Mouse (Mus musculus) spleen, adult 2 months (tissue): ENCODE results near the gene P2ry4. TPM values are rescaled to one million over a fixed set of nuclear protein-coding genes. Genes with fewer than 3 reads are reported as not detected.

Source experiments
- DNase-seq, 2 experiments: peaks; one replicate each; pipeline versions ENCODE4 v3.0.0 to v3.0.0-alpha.2; 2012 to 2021; ENCODE audit warnings: low spot score in 2 of 2, low read depth in 1 of 2
- H3K27ac ChIP-seq: fragments of 200-500 bp; 2 replicates; pipeline ENCODE4 v1.5.1; 2012; ENCODE audit warnings: low read length, inconsistent platforms; ENCODE audit not compliant: insufficient read depth
- H3K27me3 ChIP-seq: fragments of 200-500 bp; 2 replicates; pipeline ENCODE4 v1.6.1; 2012; ENCODE audit warnings: mild to moderate bottlenecking, moderate library complexity, low read length, inconsistent platforms; ENCODE audit not compliant: control insufficient read depth, insufficient read depth
- H3K36me3 ChIP-seq: fragments of 200-500 bp; 2 replicates; pipeline ENCODE4 v1.6.1; 2012; ENCODE audit warnings: mild to moderate bottlenecking, low read length, inconsistent platforms; ENCODE audit not compliant: control insufficient read depth, insufficient read depth
- H3K4me1 ChIP-seq: fragments of 200-500 bp; 2 replicates; pipeline ENCODE4 v1.6.1; 2011; ENCODE audit warnings: inconsistent platforms; ENCODE audit not compliant: control insufficient read depth, insufficient read depth, insufficient read length
- H3K4me3 ChIP-seq: fragments of 200-500 bp; 2 replicates; pipeline ENCODE4 v1.5.1; 2011; ENCODE audit warnings: mild to moderate bottlenecking, inconsistent platforms; ENCODE audit not compliant: insufficient read depth, insufficient read length; ENCODE audit errors: extremely low read depth
- CTCF ChIP-seq: fragments of 200-500 bp; IDR thresholded peaks from 2 replicates; pipeline ENCODE4 v1.5.1; 2011; ENCODE audit warnings: mild to moderate bottlenecking, inconsistent platforms; ENCODE audit not compliant: insufficient read depth, insufficient read length, insufficient replicate concordance; ENCODE audit errors: extremely low read depth
- POLR2A ChIP-seq: fragments of 200-500 bp; IDR thresholded peaks from 2 replicates; pipeline ENCODE4 v1.6.1; 2011; ENCODE audit warnings: low read depth, low read length, inconsistent platforms
- WGBS: fragments of 180-500 bp; shearing (Covaris S2); methylation state at CpG from one replicate; pipeline ENCODE4 v1.1.7; 2018; 5-methylcytosine and 5-hydroxymethylcytosine counted together
- polyA plus RNA-seq: library from polyadenylated mRNA; depleted of rRNA; stranded (reverse); fragments of >200 nt; gene quantifications from 2 replicates; pipeline ENCODE4 v1.2.3, GENCODE M21; 2012; rRNA removed

P2ry4 gene
- polyA plus RNA-seq, 1 experiment = not detected

DNA sequence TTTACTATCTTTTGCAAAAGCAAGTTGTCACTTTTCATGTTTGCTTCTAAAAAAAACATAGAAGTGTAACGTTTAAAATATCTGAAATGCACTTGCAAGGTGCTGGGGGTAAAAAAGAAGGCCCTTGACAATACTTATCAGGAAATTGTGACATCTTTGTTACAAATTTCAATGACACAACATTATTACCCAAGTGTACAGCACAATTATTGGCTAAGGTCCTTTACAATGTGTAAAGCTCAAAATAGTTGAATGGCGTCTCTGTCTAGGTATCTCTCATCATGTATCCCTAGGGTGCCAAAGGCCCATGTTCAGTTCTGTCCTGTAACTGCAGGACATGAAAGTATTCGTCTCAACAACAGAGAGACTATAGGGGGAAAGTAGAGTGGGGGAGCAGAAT lies 38.6 kb downstream of the P2ry4 start:
- TF ChIP-seq CTCF = no peak
- no peak for TF ChIP-seq POLR2A
- 83% methylated on average over 3 of the region's 3 CpGs for WGBS
- no peak overlapping the region for H3K4me3 ChIP-seq
- H3K36me3 ChIP-seq = no peaks in the 10 kb centered on the region
- H3K27ac ChIP-seq = no peak overlapping the region
- H3K4me1 ChIP-seq = no peaks in the 10 kb centered on the region
- DNase-seq = no peak
- no peaks in the 10 kb centered on the region for H3K27me3 ChIP-seq

Other genes with a start within 250 kb of the P2ry4 start
- not detected in 2 replicates for gene Otud6a, start 165.9 kb downstream of the P2ry4 start, polyA plus RNA-seq
- gene Awat2, start 152.2 kb downstream of the P2ry4 start, polyA plus RNA-seq = 0.20 and 0.26 TPM in 2 replicates
- gene Igbp1, start 100.6 kb downstream of the P2ry4 start, polyA plus RNA-seq = 9.7 and 11.5 TPM in 2 replicates
- gene Dgat2l6, start 70.0 kb downstream of the P2ry4 start, polyA plus RNA-seq = not detected in 2 replicates
- not detected in 2 replicates for gene Awat1, start 22.6 kb downstream of the P2ry4 start, polyA plus RNA-seq
- not detected in 2 replicates for gene Arr3, start 10.6 kb upstream of the P2ry4 start, polyA plus RNA-seq
- 0.92 and 1.2 TPM in 2 replicates for gene Kif4, start 30.9 kb upstream of the P2ry4 start, polyA plus RNA-seq
- gene Pdzd11, start 31.7 kb upstream of the P2ry4 start, polyA plus RNA-seq = 6.9 and 7.7 TPM in 2 replicates
- 139 and 153 TPM in 2 replicates for gene Gdpd2, start 135.0 kb upstream of the P2ry4 start, polyA plus RNA-seq
- 3.0 and 3.1 TPM in 2 replicates for gene Dlg3, start 172.9 kb upstream of the P2ry4 start, polyA plus RNA-seq